Mouse (Mus musculus) layer of hippocampus, adult 18-20 months (tissue): ENCODE measurements around the gene Tmem207. TPM values are rescaled to one million over a fixed set of nuclear protein-coding genes. Genes with fewer than 3 reads are reported as not detected.

Experiments
- DNase-seq, 2 experiments: peaks; one replicate each; pipeline ENCODE4 v3.0.0; 2022; ENCODE audit warnings: low spot score in 2 of 2
- total RNA-seq, 2 experiments: library from RNA; stranded (reverse); gene quantifications; 2 replicates each; pipeline ENCODE4 v1.2.3; 2021

Tmem207 gene
- total RNA-seq, 2 experiments from 2014 or later = not detected

- no peak for DNase-seq
These were observed 63.7 kb downstream of the Tmem207 start, which contains the start of gene Cldn16 for GRCm38 (mm10) chr16:26462835-26463234. Cldn16 (plus strand) TSS chr16:26463135.

GRCm38 (mm10) chr16:26456182-26456581, 70.4 kb downstream of the Tmem207 start:
- DNase-seq = no peak

- no peak for DNase-seq
These were observed 72.4 kb downstream of the Tmem207 start for GRCm38 (mm10) chr16:26454163-26454562.

Other genes with a start within 250 kb of the Tmem207 start
- 1 to 10 TPM in 1 of 2 experiments, under 1 TPM in 1; 0.68 to 1.5 TPM for gene Cldn1, start 154.9 kb downstream of the Tmem207 start, total RNA-seq
- not detected for gene Cldn16, start 63.6 kb downstream of the Tmem207 start, total RNA-seq
- gene Il1rap, start 54.9 kb upstream of the Tmem207 start, total RNA-seq = 10 to 100 TPM; 58.6 to 64.9 TPM